Mouse (Mus musculus) midbrain, embryonic 14.5 days (tissue): Measurements from ENCODE around the gene Btg1. TPM values are rescaled to one million over a fixed set of nuclear protein-coding genes. Genes with fewer than 3 reads are reported as not detected.

Experiments
- ATAC-seq: fragments of 200-750 bp; cut with Nextera tagmentation; 2 replicates; pipeline ENCODE4 v1.8.0; 2017; ENCODE audit warnings: moderate number of reproducible peaks, moderate library complexity; ENCODE audit not compliant: low FRiP score, low TSS enrichment
- DNase-seq: peaks from one replicate; pipeline ENCODE4 v3.0.0-alpha.2; 2015
- H3K27ac ChIP-seq: fragments of 300-500 bp; sonication (generic); replicated peaks from 2 replicates; pipeline ENCODE4 v1.5.1; 2014; ENCODE audit warnings: mild to moderate bottlenecking, low read depth, low read length, moderate library complexity
- H3K27me3 ChIP-seq: fragments of 300-500 bp; sonication (generic); 2 replicates; pipeline ENCODE4 v1.6.1; 2014; ENCODE audit warnings: low read length, control low read depth, mixed read lengths; ENCODE audit not compliant: control insufficient read depth, insufficient read depth
- H3K36me3 ChIP-seq: fragments of 300-500 bp; sonication (generic); 2 replicates; pipeline ENCODE4 v1.6.1; 2014; ENCODE audit warnings: low read length, control low read depth; ENCODE audit not compliant: control insufficient read depth, insufficient read depth
- H3K4me1 ChIP-seq: fragments of 300-500 bp; sonication (generic); 2 replicates; pipeline ENCODE4 v1.6.1; 2014; ENCODE audit warnings: mild to moderate bottlenecking, antibody characterized with exemption, low read length, control low read depth; ENCODE audit not compliant: control insufficient read depth, insufficient read depth
- H3K4me2 ChIP-seq: fragments of 300-500 bp; sonication (generic); 2 replicates; pipeline ENCODE4 v1.6.1; 2014; ENCODE audit warnings: mild to moderate bottlenecking, low read length, moderate library complexity
- H3K4me3 ChIP-seq: fragments of 300-500 bp; sonication (generic); replicated peaks from 2 replicates; pipeline ENCODE4 v1.5.1; 2014; ENCODE audit warnings: low read depth, low read length
- H3K9ac ChIP-seq: fragments of 300-500 bp; sonication (generic); replicated peaks from 2 replicates; pipeline ENCODE4 v1.6.1; 2014; ENCODE audit warnings: mild to moderate bottlenecking, low read length, moderate library complexity
- H3K9me3 ChIP-seq: fragments of 300-500 bp; sonication (generic); 2 replicates; pipeline ENCODE4 v1.6.1; 2016; ENCODE audit warnings: low read length, control low read depth, mixed read lengths; ENCODE audit not compliant: control insufficient read depth
- WGBS: fragments of 180-500 bp; shearing (Covaris S2); extraction: QIAGEN DNeasy Blood & Tissue Kit; methylation state at CpG from one replicate; pipeline ENCODE4 v1.1.7; 2014; 5-methylcytosine and 5-hydroxymethylcytosine counted together
- polyA plus RNA-seq: library from polyadenylated mRNA; unstranded; fragments of >200 nt; fragmentation: Nextera tagmentation; extraction: Ambion mirVana; gene quantifications from 2 replicates; pipeline ENCODE4 v1.2.1, GENCODE M21; 2014

The Btg1 gene
- polyA plus RNA-seq, 1 experiment from 2014 or later = 70.7 TPM

DNA sequence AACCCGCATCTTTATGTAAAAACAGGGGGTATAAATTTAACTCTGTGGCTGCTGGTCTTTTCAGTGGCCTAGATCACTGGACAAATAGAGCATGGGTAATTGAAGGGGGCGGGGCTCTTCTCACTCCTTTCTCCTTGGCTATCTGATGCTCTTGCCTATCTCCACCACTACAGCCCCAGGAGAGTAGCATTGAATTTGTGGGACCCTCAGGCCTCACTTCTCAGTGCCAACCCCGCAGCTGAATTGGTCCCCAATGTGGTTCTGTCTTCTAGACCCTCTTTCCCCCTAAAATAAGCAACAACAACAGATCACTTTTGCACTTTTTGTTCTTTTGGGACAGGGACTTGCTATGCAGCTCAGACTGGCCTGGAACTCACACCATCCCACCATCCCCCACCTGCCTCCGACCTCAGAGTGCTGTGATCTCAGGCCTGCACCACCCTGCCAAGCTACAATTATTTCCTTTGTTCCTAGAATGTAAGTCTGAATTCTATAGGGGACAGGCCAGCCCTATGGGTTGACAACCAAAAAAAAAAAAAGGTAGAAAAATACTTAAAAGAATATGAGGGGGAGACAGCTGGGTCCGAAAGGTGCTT, 30.2 kb downstream of the Btg1 start:
- DNase-seq = no peak
- H3K4me2 ChIP-seq = peak overlapping the region; percentile 40
- no peaks in the 10 kb centered on the region for H3K27me3 ChIP-seq
- peaks cover 14% of the 10 kb centered on the region; the same call in 1 of the 2 replicates for H3K4me1 ChIP-seq
- peak overlapping the region; percentile 83 for H3K27ac ChIP-seq
- H3K36me3 ChIP-seq = no peaks in the 10 kb centered on the region
- H3K4me3 ChIP-seq = 0 out of 2 replicates have a peak overlapping the region, but pooled peaks have one; percentile 2
- H3K9me3 ChIP-seq = no peaks in the 10 kb centered on the region
- 44% methylated on average over 5 of the region's 5 CpGs for WGBS
- peak overlapping the region; percentile 12; the same call in 1 of the 2 replicates for H3K9ac ChIP-seq
- ATAC-seq = peak; percentile 71

DNA sequence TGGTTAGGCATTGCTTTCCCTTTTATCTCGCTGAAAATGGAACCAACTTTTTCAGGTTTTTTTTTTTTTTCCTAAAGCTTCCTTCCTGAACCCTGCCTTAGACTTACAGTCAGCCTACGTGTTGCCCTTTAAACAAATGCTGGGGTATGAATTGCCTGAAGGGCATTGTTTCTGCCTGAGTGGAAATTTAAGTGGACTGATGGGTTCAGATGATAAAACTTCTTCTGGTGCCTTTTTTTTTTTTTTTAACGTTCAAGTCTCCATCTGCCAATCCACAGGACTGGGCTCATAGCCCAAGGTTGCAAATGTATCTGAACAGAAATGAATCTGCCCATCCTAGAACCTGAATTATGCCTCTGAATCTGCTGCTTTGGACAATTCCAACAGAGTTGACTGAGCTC, 31.4 kb downstream of the Btg1 start:
- H3K9ac ChIP-seq = no peak overlapping the region
- H3K27ac ChIP-seq = no peak overlapping the region
- no peaks in the 10 kb centered on the region for H3K27me3 ChIP-seq
- H3K4me3 ChIP-seq = no peak overlapping the region
- H3K4me1 ChIP-seq = peaks cover 14% of the 10 kb centered on the region; the same call in 1 of the 2 replicates
- DNase-seq (no peak), ATAC-seq (no peak)
- no peaks in the 10 kb centered on the region for H3K36me3 ChIP-seq
- 76% methylated on average over 3 of the region's 3 CpGs for WGBS
- no peaks in the 10 kb centered on the region for H3K9me3 ChIP-seq
- no peak overlapping the region for H3K4me2 ChIP-seq

DNA sequence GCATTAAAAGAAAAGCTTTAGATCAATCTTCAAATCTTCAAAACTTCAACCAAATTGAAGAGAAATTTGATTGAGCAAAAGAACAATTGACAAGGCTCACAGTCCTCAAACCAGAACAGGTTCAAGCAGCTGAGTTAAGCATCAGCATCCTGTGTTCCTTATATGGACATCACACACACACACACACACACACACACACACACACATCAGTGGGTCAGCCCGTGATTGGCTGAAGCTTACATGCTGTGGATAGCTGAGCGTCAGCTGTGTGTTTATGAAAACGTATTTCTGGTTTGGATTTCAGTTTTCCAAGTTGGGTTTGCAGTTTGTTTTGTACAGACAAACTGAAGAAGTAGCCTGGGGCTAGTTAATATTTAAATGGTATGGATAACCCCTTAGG, 32.7 kb downstream of the Btg1 start:
- H3K4me3 ChIP-seq = no peak overlapping the region
- WGBS = 87% methylated on average over 3 of the region's 3 CpGs

DNA sequence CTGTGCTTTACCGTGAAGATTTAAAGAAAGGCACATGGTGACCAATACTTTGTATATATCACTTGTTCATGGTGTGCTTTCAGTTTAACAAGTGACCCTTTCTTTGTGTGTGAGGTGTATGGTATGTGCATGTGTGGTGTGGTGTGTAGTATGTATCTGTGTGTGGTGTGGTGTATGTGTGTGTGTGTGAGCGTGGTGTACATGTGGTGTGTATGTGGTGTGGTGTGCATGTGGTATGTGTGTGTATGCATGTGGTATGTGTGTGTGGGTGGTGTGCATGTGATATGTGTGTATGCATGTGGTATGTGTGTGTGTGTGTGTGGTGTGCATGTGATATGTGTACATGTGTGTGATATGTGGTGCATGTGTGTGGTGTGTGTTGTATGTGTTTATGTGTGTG, 35.6 kb downstream of the Btg1 start:
- Histone ChIP-seq H3K9ac (no peak overlapping the region), H3K27me3 (no peaks in the 10 kb centered on the region), H3K4me1 (no peaks in the 10 kb centered on the region), H3K27ac (no peak overlapping the region), H3K4me3 (no peak overlapping the region), H3K36me3 (no peaks in the 10 kb centered on the region), H3K9me3 (no peaks in the 10 kb centered on the region), H3K4me2 (no peak overlapping the region)
- ATAC-seq = no peak
- DNase-seq = no peak
- WGBS = 68% methylated on average over 2 of the region's 2 CpGs

More for the DNA sequence above, 32.7 kb downstream of the Btg1 start:
- ATAC-seq (no peak), DNase-seq (no peak)
- no peak overlapping the region for H3K9ac ChIP-seq
- H3K27me3 ChIP-seq = no peaks in the 10 kb centered on the region
- no peak overlapping the region for H3K27ac ChIP-seq
- H3K4me2 ChIP-seq = no peak overlapping the region
- H3K4me1 ChIP-seq = peaks cover 14% of the 10 kb centered on the region; the same call in 1 of the 2 replicates
- no peaks in the 10 kb centered on the region for H3K9me3 ChIP-seq
- H3K36me3 ChIP-seq = no peaks in the 10 kb centered on the region

DNA sequence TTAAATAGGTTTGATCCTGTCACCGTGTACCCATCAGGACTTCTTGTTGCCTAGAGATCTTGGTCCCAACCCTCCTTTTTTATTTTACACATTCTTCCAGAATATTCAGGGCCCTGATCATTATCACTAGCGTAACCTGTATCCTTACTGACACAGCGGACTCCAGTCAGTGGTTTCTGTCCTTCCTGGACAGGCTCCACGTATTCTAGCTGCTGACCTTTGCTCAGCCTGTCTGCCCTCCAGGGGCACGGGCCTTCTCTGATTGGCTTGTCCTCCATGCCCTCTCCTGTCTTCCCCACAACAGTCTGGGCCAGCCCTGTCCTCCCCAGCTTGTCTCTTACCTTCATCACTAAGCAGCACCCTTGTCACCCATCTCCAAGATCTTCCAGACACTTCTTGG, 36.2 kb downstream of the Btg1 start:
- DNase-seq (no peak), ATAC-seq (no peak)

DNA sequence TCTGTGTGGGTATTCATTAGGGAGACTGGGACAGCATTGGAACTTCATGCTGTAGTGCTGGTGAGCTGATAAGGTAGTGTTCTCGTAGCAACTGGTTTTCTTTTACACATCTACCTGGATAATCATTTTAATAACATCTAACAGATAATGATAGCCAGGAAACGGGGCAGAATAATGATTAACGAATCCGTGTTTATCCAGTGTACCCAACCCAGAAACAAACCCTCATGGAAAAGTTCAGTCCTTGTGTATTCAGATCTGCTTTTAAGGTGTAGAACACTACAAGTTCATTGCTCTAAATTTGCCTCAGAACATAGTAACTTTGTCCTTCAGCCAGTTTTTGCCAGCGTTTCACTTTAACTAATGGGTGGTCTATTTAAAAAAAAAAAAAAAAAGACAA, 37.3 kb downstream of the Btg1 start:
- Histone ChIP-seq H3K27me3 (no peaks in the 10 kb centered on the region), H3K9me3 (no peaks in the 10 kb centered on the region), H3K4me2 (no peak overlapping the region), H3K4me3 (no peak overlapping the region), H3K27ac (no peak overlapping the region), H3K9ac (no peak overlapping the region), H3K4me1 (peaks cover 5% of the 10 kb centered on the region; the same call in 1 of the 2 replicates), H3K36me3 (no peaks in the 10 kb centered on the region)
- no peak for DNase-seq
- WGBS = 90% methylated on average over 5 of the region's 5 CpGs
- ATAC-seq = no peak

More for the DNA sequence above, 36.2 kb downstream of the Btg1 start:
- Histone ChIP-seq H3K4me1 (no peaks in the 10 kb centered on the region), H3K9me3 (no peaks in the 10 kb centered on the region), H3K4me3 (no peak overlapping the region), H3K27me3 (no peaks in the 10 kb centered on the region), H3K27ac (no peak overlapping the region), H3K36me3 (no peaks in the 10 kb centered on the region), H3K4me2 (no peak overlapping the region), H3K9ac (no peak overlapping the region)
- 90% methylated on average over 5 of the region's 5 CpGs for WGBS

DNA sequence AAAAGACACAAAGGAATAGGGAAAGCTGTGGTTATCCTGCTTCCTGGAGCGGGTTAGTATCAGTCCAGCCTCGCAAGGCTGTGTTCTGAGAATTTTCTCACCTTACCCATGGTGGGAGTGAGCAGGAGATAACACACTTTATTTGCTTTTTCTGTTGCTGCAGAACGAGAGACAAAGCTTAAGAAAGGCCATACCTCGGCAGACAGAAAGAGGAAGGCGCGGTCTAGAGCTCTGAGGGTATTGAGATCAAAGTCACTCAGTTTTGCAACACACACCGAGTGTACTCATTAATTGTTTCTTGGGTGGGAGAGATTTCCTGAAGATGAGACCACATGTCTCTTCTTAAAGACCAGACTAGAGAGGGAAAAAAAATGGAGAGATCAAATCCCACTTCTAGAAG, 37.8 kb downstream of the Btg1 start:
- Histone ChIP-seq H3K36me3 (no peaks in the 10 kb centered on the region), H3K4me1 (peaks cover 7% of the 10 kb centered on the region; the same call in 1 of the 2 replicates), H3K4me2 (no peak overlapping the region), H3K9me3 (no peaks in the 10 kb centered on the region), H3K9ac (no peak overlapping the region), H3K27me3 (no peaks in the 10 kb centered on the region), H3K4me3 (no peak overlapping the region), H3K27ac (no peak overlapping the region)
- WGBS = 72% methylated on average over 7 of the region's 7 CpGs
- DNase-seq (no peak), ATAC-seq (no peak)

DNA sequence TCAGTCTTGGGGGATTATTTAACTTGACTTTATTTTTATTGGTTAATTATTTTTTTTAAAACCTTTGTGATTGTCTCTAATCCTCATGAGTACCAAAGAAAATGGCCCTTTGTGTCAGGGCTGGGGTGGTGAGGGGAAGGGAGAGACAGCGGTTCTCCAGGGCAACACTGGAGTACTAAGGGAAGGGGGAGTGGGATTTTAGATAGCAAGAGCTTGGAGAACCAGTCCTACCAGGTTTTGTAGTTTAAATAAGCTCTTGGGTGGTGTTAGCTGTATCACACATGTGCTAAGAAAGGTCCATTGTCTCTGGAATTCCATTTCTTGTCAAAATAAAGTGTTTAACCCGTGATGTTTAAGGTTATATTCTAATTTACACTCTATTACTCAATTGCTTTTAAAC, 38.3 kb downstream of the Btg1 start:
- no peak overlapping the region for H3K4me2 ChIP-seq
- 58% methylated on average over 2 of the region's 2 CpGs for WGBS
- H3K9me3 ChIP-seq = no peaks in the 10 kb centered on the region
- DNase-seq (no peak), ATAC-seq (no peak)
- no peak overlapping the region for H3K27ac ChIP-seq
- H3K27me3 ChIP-seq = no peaks in the 10 kb centered on the region
- H3K9ac ChIP-seq = no peak overlapping the region
- no peaks in the 10 kb centered on the region for H3K36me3 ChIP-seq
- H3K4me3 ChIP-seq = no peak overlapping the region
- peaks cover 7% of the 10 kb centered on the region; the same call in 1 of the 2 replicates for H3K4me1 ChIP-seq

DNA sequence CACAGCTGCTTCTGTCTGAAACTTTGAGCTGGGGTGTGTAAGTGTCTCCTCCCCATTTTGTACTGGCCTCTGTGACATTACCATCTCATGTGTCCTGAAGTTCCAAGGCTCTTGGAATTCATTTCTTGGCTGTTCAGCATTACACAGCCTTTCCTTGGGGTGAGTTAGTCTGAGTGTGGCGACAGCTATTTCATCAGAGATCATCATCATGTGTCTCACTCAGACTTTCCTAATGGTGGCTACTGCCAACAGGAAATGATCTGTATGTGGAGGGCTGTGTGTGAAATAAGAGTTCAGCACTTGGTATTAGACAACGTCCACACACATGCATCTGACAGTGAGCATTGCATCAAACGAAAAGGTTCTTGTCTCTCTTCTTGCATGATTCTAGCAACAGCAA, 39.4 kb downstream of the Btg1 start:
- Histone ChIP-seq H3K4me3 (no peak overlapping the region), H3K27me3 (no peaks in the 10 kb centered on the region), H3K9me3 (no peaks in the 10 kb centered on the region), H3K27ac (no peak overlapping the region), H3K4me1 (peaks cover 7% of the 10 kb centered on the region; the same call in 1 of the 2 replicates), H3K36me3 (no peaks in the 10 kb centered on the region), H3K9ac (no peak overlapping the region), H3K4me2 (no peak overlapping the region)
- WGBS = 94% methylated on average over 3 of the region's 3 CpGs
- no peak for DNase-seq
- no peak for ATAC-seq
